Mouse (Mus musculus): ENCODE measurements around the gene Gja4. TPM values are rescaled to one million over a fixed set of nuclear protein-coding genes. Genes with fewer than 3 reads are reported as not detected.

The Gja4 gene
- total RNA-seq, 2 experiments from 2014 or later, result 12.8 to 13.0 TPM

Other genes starting within 250 kb of the Gja4 start
- 1 to 10 TPM; 8.0 to 8.9 TPM for gene Zmym6, start 236.7 kb downstream of the Gja4 start, total RNA-seq (2021)
- gene Tmem35b, start 190.3 kb downstream of the Gja4 start, total RNA-seq (2021), result 1 to 10 TPM; 1.8 to 2.0 TPM
- under 1 TPM; 0.22 to 0.25 TPM for gene Dlgap3, start 144.8 kb downstream of the Gja4 start, total RNA-seq (2021)
- 10 to 100 TPM; 48.8 to 52.1 TPM for gene Smim12, start 70.3 kb downstream of the Gja4 start, total RNA-seq (2021)
- under 1 TPM in 1 of 2 experiments, not detected in 1; 0.25 TPM for gene Gjb3, start 16.8 kb upstream of the Gja4 start, total RNA-seq (2021)
- gene Gjb4, start 40.0 kb upstream of the Gja4 start, total RNA-seq (2021), result not detected
- under 1 TPM; 0.24 to 0.61 TPM for gene Gjb5, start 44.1 kb upstream of the Gja4 start, total RNA-seq (2021)